Mouse (Mus musculus): ENCODE data around the gene Zranb1.

Gene Zranb1

GRCm38 (mm10) chr7:132930055-132930454 is 887 bp upstream of the Zranb1 start:
- peak; percentile 22 to 30 for DNase-seq

GRCm38 (mm10) chr7:132931560-132932351 is 814 bp downstream of the Zranb1 start:
- DNase-seq: peak; percentile 55 to 65

- DNase-seq: no peak
These were observed 2.4 kb downstream of the Zranb1 start for GRCm38 (mm10) chr7:132933331-132933730.

GRCm38 (mm10) chr7:132934743-132935142 is 3.8 kb downstream of the Zranb1 start:
- DNase-seq: no peak

- no peak for DNase-seq
These were observed 8.2 kb downstream of the Zranb1 start for GRCm38 (mm10) chr7:132939118-132939517.

- no peak for DNase-seq
These were observed 9.6 kb downstream of the Zranb1 start for GRCm38 (mm10) chr7:132940569-132940968.

- DNase-seq: no peak
These were observed 19.0 kb downstream of the Zranb1 start for GRCm38 (mm10) chr7:132949968-132950367.

- no peak for DNase-seq
These were observed 19.7 kb downstream of the Zranb1 start for GRCm38 (mm10) chr7:132950613-132951012.

- DNase-seq: no peak
These were observed 33.5 kb downstream of the Zranb1 start for GRCm38 (mm10) chr7:132964395-132964794.

GRCm38 (mm10) chr7:132965707-132966106 is 34.8 kb downstream of the Zranb1 start:
- no peak for DNase-seq

GRCm38 (mm10) chr7:132972079-132972478 is 41.1 kb downstream of the Zranb1 start:
- DNase-seq: no peak

GRCm38 (mm10) chr7:132976079-132976478 is 45.1 kb downstream of the Zranb1 start:
- no peak for DNase-seq

- no peak for DNase-seq
These were observed 47.0 kb downstream of the Zranb1 start for GRCm38 (mm10) chr7:132977981-132978380.

GRCm38 (mm10) chr7:132982639-132983038 is 51.7 kb downstream of the Zranb1 start:
- no peak for DNase-seq

GRCm38 (mm10) chr7:132989839-132990238 is 58.9 kb downstream of the Zranb1 start:
- DNase-seq: no peak

GRCm38 (mm10) chr7:132991240-132991900 is 60.4 kb downstream of the Zranb1 start:
- DNase-seq: no peak

GRCm38 (mm10) chr7:132992967-132993615 is 62.1 kb downstream of the Zranb1 start:
- DNase-seq: no peak

GRCm38 (mm10) chr7:132994120-132994519 is 63.2 kb downstream of the Zranb1 start:
- no peak for DNase-seq

- no peak for DNase-seq
These were observed 63.8 kb downstream of the Zranb1 start for GRCm38 (mm10) chr7:132994628-132995191.

- peak; percentile 19 to 21 for DNase-seq
These were observed 65.4 kb downstream of the Zranb1 start for GRCm38 (mm10) chr7:132996391-132996790.

GRCm38 (mm10) chr7:132998639-132999038 is 67.7 kb downstream of the Zranb1 start:
- no peak for DNase-seq

- DNase-seq: no peak
These were observed 68.1 kb downstream of the Zranb1 start for GRCm38 (mm10) chr7:132999061-132999460.

GRCm38 (mm10) chr7:133001388-133001787 is 70.4 kb downstream of the Zranb1 start:
- no peak for DNase-seq
